Mouse (Mus musculus) naive thymus-derived CD4-positive, alpha-beta T cell, adult 2 months (primary cell): ENCODE measurements around the gene Podxl.

ENCODE experiments used
- DNase-seq: peaks from one replicate; pipeline ENCODE4 v3.0.0-alpha.2; 2011; ENCODE audit warnings: low read depth

The Podxl gene

GRCm38 (mm10) chr6:31563235-31564181, at the start of gene Podxl:
Gene Podxl (minus strand): TSS chr6:31563981.
- DNase-seq: peak; percentile 49

GRCm38 (mm10) chr6:31612560-31613270, 48.9 kb upstream of the Podxl start:
- no peak for DNase-seq

- DNase-seq: no peak
These were observed 42.6 kb upstream of the Podxl start for GRCm38 (mm10) chr6:31606429-31606828.

GRCm38 (mm10) chr6:31604629-31605265, 41.0 kb upstream of the Podxl start:
- no peak for DNase-seq

GRCm38 (mm10) chr6:31602489-31602888, 38.7 kb upstream of the Podxl start:
- no peak for DNase-seq

- DNase-seq: no peak
These were observed 37.4 kb upstream of the Podxl start for GRCm38 (mm10) chr6:31601131-31601530.

GRCm38 (mm10) chr6:31599863-31600262, 36.1 kb upstream of the Podxl start:
- DNase-seq: no peak

GRCm38 (mm10) chr6:31598349-31598911, 34.6 kb upstream of the Podxl start:
- DNase-seq: no peak

GRCm38 (mm10) chr6:31597136-31597460, 33.3 kb upstream of the Podxl start:
- DNase-seq: no peak

GRCm38 (mm10) chr6:31596346-31597135, 32.8 kb upstream of the Podxl start:
- DNase-seq: no peak

- no peak for DNase-seq
These were observed 28.9 kb upstream of the Podxl start for GRCm38 (mm10) chr6:31592579-31593238.

GRCm38 (mm10) chr6:31592128-31592527, 28.3 kb upstream of the Podxl start:
- no peak for DNase-seq

- no peak for DNase-seq
These were observed 27.9 kb upstream of the Podxl start for GRCm38 (mm10) chr6:31591676-31592075.

- DNase-seq: no peak
These were observed 27.0 kb upstream of the Podxl start for GRCm38 (mm10) chr6:31590754-31591153.

GRCm38 (mm10) chr6:31589268-31589667, 25.5 kb upstream of the Podxl start:
- no peak for DNase-seq

- DNase-seq: no peak
These were observed 23.9 kb upstream of the Podxl start for GRCm38 (mm10) chr6:31587655-31588054.

GRCm38 (mm10) chr6:31586127-31586526, 22.3 kb upstream of the Podxl start:
- DNase-seq: no peak

- no peak for DNase-seq
These were observed 12.4 kb upstream of the Podxl start for GRCm38 (mm10) chr6:31576151-31576550.

GRCm38 (mm10) chr6:31575063-31575462, 11.3 kb upstream of the Podxl start:
- no peak for DNase-seq

- DNase-seq: no peak
These were observed 7.7 kb upstream of the Podxl start for GRCm38 (mm10) chr6:31571459-31571858.

GRCm38 (mm10) chr6:31568070-31568595, 4.4 kb upstream of the Podxl start:
- no peak for DNase-seq
